Mouse (Mus musculus) forebrain, embryonic 15.5 days (tissue): ENCODE results near the gene Tapbpl. TPM values are rescaled to one million over a fixed set of nuclear protein-coding genes. Genes with fewer than 3 reads are reported as not detected.
A peak's percentile ranks its signal among the peaks of the same experiment; 100 is the strongest.

Experiments
- ATAC-seq: fragments of 200-750 bp; cut with Nextera tagmentation; replicated peaks from 2 replicates; pipeline ENCODE4 v1.8.0; 2017; ENCODE audit warnings: mild to moderate bottlenecking, moderate TSS enrichment, moderate library complexity
- H3K27ac ChIP-seq: fragments of 300-500 bp; sonication (generic); replicated peaks from 2 replicates; pipeline ENCODE4 v1.5.1; 2015; ENCODE audit warnings: mild to moderate bottlenecking, inconsistent platforms
- H3K27me3 ChIP-seq: fragments of 300-500 bp; sonication (generic); 2 replicates; pipeline ENCODE4 v1.6.1; 2015; ENCODE audit warnings: inconsistent platforms
- H3K36me3 ChIP-seq: fragments of 300-500 bp; sonication (generic); 2 replicates; pipeline ENCODE4 v1.6.1; 2015; ENCODE audit warnings: mild to moderate bottlenecking, inconsistent platforms
- H3K4me1 ChIP-seq: fragments of 300-500 bp; sonication (generic); 2 replicates; pipeline ENCODE4 v1.6.1; 2015; ENCODE audit warnings: inconsistent platforms
- H3K4me2 ChIP-seq: fragments of 300-500 bp; sonication (generic); replicated peaks from 2 replicates; pipeline ENCODE4 v1.6.1; 2015; ENCODE audit warnings: mild to moderate bottlenecking, inconsistent platforms
- H3K4me3 ChIP-seq: fragments of 300-500 bp; sonication (generic); 2 replicates; pipeline ENCODE4 v1.5.1; 2015; ENCODE audit warnings: mild to moderate bottlenecking, inconsistent platforms
- H3K9ac ChIP-seq: fragments of 300-500 bp; sonication (generic); replicated peaks from 2 replicates; pipeline ENCODE4 v1.6.1; 2015; ENCODE audit warnings: mild to moderate bottlenecking, inconsistent platforms
- H3K9me3 ChIP-seq: fragments of 300-500 bp; sonication (generic); 2 replicates; pipeline ENCODE4 v1.6.1; 2016; ENCODE audit warnings: inconsistent platforms
- WGBS: fragments of 180-500 bp; shearing (Covaris S2); methylation state at CpG from one replicate; pipeline ENCODE4 v1.1.7; 2015; ENCODE audit warnings: mixed read lengths; 5-methylcytosine and 5-hydroxymethylcytosine counted together
- polyA plus RNA-seq: library from polyadenylated mRNA; unstranded; fragments of >200 nt; fragmentation: Nextera tagmentation; extraction: Ambion mirVana; gene quantifications from 2 replicates; pipeline ENCODE4 v1.2.1, GENCODE M21; 2015

Gene Tapbpl
- polyA plus RNA-seq, 1 experiment from 2014 or later: 3.0 TPM

DNA sequence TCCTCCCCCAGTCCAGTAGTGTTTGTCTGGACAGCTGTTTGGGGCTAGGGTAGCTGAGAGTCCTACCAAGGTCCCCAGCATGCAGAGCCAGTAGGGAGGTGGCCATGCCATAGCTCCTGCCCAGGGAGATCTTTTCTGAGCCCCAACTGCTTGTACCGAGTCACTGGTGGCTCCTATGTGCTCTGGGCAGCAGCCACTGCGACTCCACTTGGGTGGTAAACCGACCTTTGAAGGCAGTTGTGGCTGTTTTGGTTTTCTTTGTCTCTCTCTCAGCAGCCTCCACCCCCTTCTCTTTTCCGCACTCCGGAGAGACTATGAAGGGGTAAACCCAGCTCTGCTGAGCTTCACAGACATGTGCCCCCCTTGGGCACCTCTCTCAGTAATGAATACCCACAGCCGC is 5.1 kb upstream of the Tapbpl start, which contains the start of gene Cd27:
Cd27 (minus strand) TSS at position 229 of the 400 bp plus-strand sequence.
- no peak within 1 kb of the TSS for H3K9ac ChIP-seq
- H3K36me3 ChIP-seq: no peaks in the 10 kb centered on the region
- 25% methylated on average over 6 of the region's 6 CpGs for WGBS
- no peak for ATAC-seq
- H3K4me2 ChIP-seq: no peak within 1 kb of the TSS
- no peak within 1 kb of the TSS for H3K4me3 ChIP-seq
- H3K27ac ChIP-seq: no peak within 1 kb of the TSS
- H3K27me3 ChIP-seq: no peaks in the 10 kb centered on the region
- H3K9me3 ChIP-seq: no peaks in the 10 kb centered on the region
- peaks cover 3% of the 10 kb centered on the region for H3K4me1 ChIP-seq

DNA sequence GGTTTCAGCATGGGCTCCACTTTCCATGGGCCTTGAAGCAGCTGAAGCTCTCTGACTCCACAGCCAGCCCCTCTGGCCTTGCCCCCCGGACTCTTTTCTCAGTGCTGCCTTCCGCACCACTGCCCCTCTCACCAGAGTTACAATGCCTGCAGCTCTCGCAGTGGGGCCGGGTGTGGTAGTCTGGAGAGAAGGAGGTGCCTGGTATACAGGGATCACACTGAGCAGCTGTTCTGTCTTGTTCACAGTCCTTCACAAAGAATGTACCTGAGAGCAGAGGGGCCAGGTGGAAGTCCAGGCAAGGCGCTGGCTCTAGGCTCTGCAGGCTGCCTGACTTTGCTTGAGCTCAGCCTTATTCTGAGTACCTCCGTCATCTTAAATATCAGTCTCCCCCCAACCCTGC is 4.7 kb upstream of the Tapbpl start:
- H3K9me3 ChIP-seq: no peaks in the 10 kb centered on the region

DNA sequence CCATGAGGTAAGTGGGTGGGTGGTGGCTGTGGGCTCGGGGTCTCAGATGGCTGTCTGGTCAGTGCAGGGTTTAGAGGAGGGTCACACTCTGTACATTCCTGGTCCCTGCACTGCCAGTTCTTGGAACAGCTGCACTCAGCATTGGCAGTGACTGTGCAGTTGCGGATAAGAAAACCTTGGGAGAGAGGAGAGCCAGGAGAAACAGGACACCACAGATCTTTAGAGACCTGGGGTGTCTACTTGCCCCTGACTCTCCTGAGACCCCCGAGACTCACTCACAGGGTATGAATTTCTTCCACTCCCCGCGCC is 2.8 kb upstream of the Tapbpl start:
- Histone ChIP-seq H3K4me3 (no peak overlapping the region), H3K27me3 (no peaks in the 10 kb centered on the region), H3K36me3 (no peaks in the 10 kb centered on the region), H3K9me3 (no peaks in the 10 kb centered on the region), H3K9ac (no peak overlapping the region), H3K4me1 (peaks cover 12% of the 10 kb centered on the region), H3K27ac (no peak overlapping the region), H3K4me2 (no peak overlapping the region)
- 86% methylated on average over 5 of the region's 5 CpGs for whole genome bisulfite sequencing
- ATAC-seq: no peak

More for the DNA sequence above, 4.7 kb upstream of the Tapbpl start:
- no peak for ATAC-seq
- Histone ChIP-seq H3K4me3 (no peak overlapping the region), H3K9ac (no peak overlapping the region), H3K4me2 (no peak overlapping the region), H3K27me3 (no peaks in the 10 kb centered on the region), H3K27ac (no peak overlapping the region), H3K36me3 (no peaks in the 10 kb centered on the region), H3K4me1 (peaks cover 8% of the 10 kb centered on the region)
- 42% methylated on average over 6 of the region's 6 CpGs for WGBS

DNA sequence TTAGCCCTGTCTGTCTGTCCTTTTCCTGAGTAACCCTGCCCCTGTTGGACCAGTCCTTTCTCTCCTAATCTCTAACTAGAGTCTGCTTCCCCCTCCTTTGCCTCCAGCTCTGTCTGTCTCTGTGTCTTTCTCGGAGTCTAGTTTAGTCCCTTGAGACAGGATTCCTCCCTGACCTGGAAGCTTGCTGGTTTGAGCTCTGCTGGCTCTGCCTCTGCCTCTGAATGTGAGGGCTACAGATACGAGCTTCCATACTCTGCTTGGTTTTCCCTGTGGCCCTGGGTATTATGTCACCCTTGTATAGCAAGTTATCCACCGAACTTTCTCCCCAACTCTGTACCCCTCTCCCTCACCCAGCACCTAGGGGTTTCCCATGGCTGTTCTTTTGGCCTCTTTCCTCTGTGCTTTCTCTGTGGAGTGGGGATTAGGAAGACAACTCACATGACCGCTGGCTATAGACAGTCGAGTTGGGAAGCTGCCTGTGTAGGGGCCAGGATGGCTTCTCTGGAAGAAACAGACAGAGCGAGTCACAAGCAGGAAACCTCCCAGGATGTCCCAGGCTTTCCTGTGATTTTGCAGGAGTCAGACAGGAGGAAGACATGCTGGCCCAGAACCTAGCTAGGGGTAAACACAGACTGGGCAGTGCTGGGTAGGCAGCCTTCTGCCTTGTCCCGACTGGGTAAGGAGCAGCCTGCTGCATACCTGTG is 2.3 kb upstream of the Tapbpl start:
- H3K4me3 ChIP-seq: no peak overlapping the region
- no peak for ATAC-seq
- no peaks in the 10 kb centered on the region for H3K27me3 ChIP-seq
- no peak overlapping the region for H3K9ac ChIP-seq
- H3K27ac ChIP-seq: no peak overlapping the region
- WGBS: 68% methylated on average over 7 of the region's 7 CpGs
- no peaks in the 10 kb centered on the region for H3K36me3 ChIP-seq
- no peak overlapping the region for H3K4me2 ChIP-seq
- H3K4me1 ChIP-seq: peaks cover 12% of the 10 kb centered on the region
- H3K9me3 ChIP-seq: no peaks in the 10 kb centered on the region

DNA sequence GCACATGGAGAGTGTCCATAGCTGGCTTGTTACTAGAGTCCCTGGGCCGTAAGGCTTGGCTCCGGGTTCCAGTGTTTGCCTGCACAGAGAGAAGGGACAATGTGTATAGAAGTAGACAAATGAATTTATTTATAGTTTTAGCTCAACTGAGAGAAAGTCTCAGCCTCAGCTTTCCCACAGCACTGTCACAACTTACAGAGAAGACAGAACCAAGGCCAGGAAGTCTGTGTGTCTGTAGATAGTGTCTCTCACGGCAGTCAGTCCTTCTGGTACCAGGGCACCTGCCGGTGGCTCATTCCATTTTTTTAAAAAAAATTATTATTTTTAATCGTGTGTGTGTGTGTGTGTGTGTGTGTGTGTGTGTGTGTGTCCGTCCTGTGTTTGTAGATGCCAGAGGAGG is 856 bp upstream of the Tapbpl start:
- no peaks in the 10 kb centered on the region for H3K36me3 ChIP-seq
- no peak overlapping the region for H3K4me3 ChIP-seq
- H3K4me1 ChIP-seq: peaks cover 12% of the 10 kb centered on the region
- no peaks in the 10 kb centered on the region for H3K9me3 ChIP-seq
- no peak overlapping the region for H3K27ac ChIP-seq
- ATAC-seq: no peak
- no peak overlapping the region for H3K9ac ChIP-seq
- no peaks in the 10 kb centered on the region for H3K27me3 ChIP-seq
- H3K4me2 ChIP-seq: no peak overlapping the region
- WGBS: 86% methylated on average over 6 of the region's 6 CpGs

DNA sequence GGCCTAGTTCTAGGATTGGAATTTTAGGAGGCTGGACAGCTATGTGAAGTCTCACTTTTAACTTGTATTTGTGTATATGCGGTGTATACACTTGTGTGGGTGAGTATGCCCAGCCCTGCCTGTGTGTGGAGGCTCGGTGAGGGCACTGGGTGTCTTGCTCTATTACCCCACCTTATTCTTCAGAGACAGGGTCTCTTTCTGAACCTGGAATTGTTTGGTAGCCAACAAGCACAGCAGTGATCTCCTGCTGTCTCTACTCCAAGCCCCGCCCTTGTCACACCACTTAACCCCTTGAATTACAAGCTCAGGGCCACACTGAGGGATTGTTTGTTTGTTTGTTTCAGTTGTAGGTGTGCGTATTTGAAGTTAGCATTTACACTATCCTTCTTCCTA is 381 bp upstream of the Tapbpl start:
- 54% methylated on average over 4 of the region's 4 CpGs for WGBS
- Histone ChIP-seq H3K36me3 (no peaks in the 10 kb centered on the region), H3K9ac (peak overlapping the region; percentile 55; the same call in 1 of the 2 replicates), H3K4me3 (peak overlapping the region; percentile 40), H3K4me2 (peak overlapping the region; percentile 75), H3K27me3 (no peaks in the 10 kb centered on the region), H3K4me1 (peaks cover 12% of the 10 kb centered on the region), H3K27ac (no peak overlapping the region), H3K9me3 (no peaks in the 10 kb centered on the region)
- no peak for ATAC-seq

DNA sequence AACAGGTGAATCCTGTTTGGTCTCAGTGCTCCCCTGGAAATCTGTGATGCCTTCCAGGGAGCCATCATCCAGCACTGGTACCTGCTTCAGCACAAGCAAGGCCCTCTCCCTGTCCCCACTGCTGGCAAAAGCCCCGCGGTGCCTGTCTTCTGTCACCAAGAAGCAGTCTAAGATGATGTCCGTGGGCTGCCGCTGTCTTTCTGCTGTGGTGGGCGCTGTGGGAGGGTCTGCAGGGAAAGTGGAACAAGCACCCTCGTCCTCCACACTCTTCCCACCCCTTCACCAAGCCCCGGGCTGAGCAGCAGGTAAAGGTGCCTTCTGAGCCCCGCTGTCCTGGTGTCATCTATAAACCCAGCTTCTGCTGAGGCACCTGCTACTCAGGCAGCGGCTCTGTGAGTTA is 1.1 kb downstream of the Tapbpl start:
- Histone ChIP-seq H3K4me3 (no peak overlapping the region), H3K27ac (no peak overlapping the region), H3K9me3 (no peaks in the 10 kb centered on the region), H3K4me1 (peaks cover 12% of the 10 kb centered on the region), H3K27me3 (no peaks in the 10 kb centered on the region), H3K9ac (no peak overlapping the region), H3K4me2 (peak overlapping the region; percentile 75; the same call in 1 of the 2 replicates), H3K36me3 (no peaks in the 10 kb centered on the region)
- WGBS: 66% methylated on average over 9 of the region's 9 CpGs
- ATAC-seq: peak; percentile 26; the same call in 1 of the 2 replicates

DNA sequence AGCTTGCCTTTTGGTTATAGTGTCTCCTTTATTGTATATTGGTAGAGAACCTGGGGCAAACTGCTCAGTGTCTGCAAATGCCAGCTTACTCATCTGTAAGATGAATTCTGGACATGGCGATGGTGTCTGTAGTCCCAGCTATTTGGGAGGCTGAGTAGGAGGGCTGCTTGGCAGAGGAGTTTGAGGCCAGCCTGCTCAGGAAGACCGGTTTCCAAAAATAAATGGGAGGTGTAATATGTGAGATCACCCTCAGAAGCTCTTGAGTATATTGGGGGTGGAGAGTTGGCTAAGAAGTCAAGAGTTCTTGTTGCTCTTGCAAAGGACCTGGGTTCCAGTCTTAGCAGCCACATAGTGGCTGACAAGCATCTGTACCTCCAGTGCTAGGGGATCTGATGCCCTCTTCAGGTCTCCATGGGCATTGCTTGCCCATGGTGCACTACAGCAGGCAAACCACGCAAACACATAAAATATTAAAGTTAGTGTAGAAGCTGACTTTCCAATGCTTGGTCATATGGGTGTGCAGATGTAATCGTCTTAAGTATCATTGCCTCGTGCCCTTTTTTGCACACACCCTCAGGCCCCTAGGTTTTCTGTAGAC is 6.0 kb downstream of the Tapbpl start:
- Histone ChIP-seq H3K36me3 (no peaks in the 10 kb centered on the region), H3K27ac (no peak overlapping the region), H3K4me3 (no peak overlapping the region), H3K4me2 (no peak overlapping the region), H3K27me3 (no peaks in the 10 kb centered on the region), H3K4me1 (no peaks in the 10 kb centered on the region), H3K9ac (no peak overlapping the region), H3K9me3 (no peaks in the 10 kb centered on the region)
- WGBS: 80% methylated on average over 5 of the region's 5 CpGs
- ATAC-seq: no peak

DNA sequence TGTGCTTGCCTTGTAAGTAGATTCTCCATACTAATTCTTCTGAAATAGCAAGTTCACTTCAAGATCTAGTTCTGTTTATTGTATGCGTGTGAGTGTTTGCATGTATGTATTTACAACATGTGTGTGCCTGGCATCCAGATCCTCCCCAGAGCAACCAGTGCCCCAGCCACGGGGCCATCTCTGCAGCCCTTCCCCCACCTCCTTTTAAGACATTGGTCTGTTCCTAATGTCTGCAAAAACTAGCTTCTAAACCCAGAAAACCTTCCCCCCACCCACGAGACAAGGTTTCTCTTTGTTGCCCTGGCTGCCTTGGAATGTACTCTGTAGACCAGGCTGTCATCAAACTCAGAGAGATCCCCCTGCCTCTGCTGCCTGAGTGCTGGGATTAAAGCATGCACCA is 9.1 kb downstream of the Tapbpl start:
- no peaks in the 10 kb centered on the region for H3K4me1 ChIP-seq
- H3K9me3 ChIP-seq: no peaks in the 10 kb centered on the region
- 84% methylated on average over 3 of the region's 3 CpGs for WGBS
- H3K4me2 ChIP-seq: no peak overlapping the region
- ATAC-seq: no peak
- no peak overlapping the region for H3K27ac ChIP-seq
- no peaks in the 10 kb centered on the region for H3K36me3 ChIP-seq
- no peaks in the 10 kb centered on the region for H3K27me3 ChIP-seq
- no peak overlapping the region for H3K4me3 ChIP-seq
- H3K9ac ChIP-seq: no peak overlapping the region

DNA sequence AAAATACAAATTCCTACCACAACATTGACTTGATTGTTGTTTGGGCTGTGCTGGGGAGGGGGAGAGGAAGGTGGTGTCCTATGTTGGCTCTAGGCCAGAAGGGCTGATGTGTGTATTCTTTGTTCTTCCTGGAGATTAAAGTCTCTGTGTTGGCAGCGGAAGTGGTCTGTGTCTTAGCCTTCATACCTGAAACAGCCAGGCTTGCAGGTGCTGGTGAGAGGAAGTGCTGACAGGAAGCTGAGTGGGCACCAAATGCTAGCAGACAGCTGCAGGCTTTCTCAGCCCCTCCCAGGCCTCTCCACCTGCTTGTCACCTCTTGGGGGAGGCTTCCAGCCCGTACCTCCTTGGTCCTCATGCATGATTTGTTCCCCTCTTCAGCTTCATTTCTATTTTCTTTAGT is 9.5 kb downstream of the Tapbpl start:
- H3K9ac ChIP-seq: no peak overlapping the region
- no peak overlapping the region for H3K4me2 ChIP-seq
- ATAC-seq: no peak
- no peaks in the 10 kb centered on the region for H3K4me1 ChIP-seq
- WGBS: 60% methylated on average over 2 of the region's 2 CpGs
- no peaks in the 10 kb centered on the region for H3K36me3 ChIP-seq
- no peak overlapping the region for H3K27ac ChIP-seq
- no peaks in the 10 kb centered on the region for H3K27me3 ChIP-seq
- H3K4me3 ChIP-seq: no peak overlapping the region
- no peaks in the 10 kb centered on the region for H3K9me3 ChIP-seq

DNA sequence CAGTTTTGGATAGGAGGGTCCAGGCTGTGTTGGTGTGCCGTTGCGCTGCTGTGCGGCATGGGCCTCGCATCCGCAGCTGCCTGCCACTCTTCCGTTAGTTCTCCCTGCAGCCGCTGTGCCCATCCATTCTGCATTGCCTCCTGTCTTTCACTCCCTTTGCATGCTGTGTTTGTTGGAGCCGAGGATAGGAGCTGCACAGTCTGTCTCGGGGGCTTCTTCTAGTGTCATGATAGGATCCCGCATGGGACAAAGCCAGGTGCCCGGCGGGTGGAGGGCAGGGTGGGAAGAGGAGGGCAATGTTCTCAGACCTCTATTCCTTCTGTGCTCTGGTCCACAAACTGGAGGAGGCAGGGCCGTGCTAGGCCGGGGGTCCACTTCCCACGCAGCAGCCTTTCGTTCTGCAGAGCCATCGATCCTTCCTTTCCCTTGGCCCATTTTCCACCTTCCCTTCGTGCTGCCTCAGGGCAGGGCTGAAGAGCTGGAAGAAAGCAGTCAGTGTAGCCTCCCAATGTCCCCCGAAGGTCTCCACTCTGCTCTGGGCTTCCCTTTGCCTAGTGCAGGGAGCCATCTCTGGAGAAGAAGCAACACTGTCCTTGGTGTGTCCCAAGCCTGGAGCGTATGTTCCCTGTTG is 10.4 kb downstream of the Tapbpl start:
- peaks cover under 1% of the 10 kb centered on the region; the same call in 1 of the 2 replicates for H3K4me1 ChIP-seq
- no peak overlapping the region for H3K9ac ChIP-seq
- no peaks in the 10 kb centered on the region for H3K27me3 ChIP-seq
- no peaks in the 10 kb centered on the region for H3K9me3 ChIP-seq
- H3K4me3 ChIP-seq: no peak overlapping the region
- WGBS: 90% methylated on average over 20 of the region's 20 CpGs
- ATAC-seq: no peak
- H3K36me3 ChIP-seq: no peaks in the 10 kb centered on the region
- no peak overlapping the region for H3K27ac ChIP-seq
- H3K4me2 ChIP-seq: no peak overlapping the region

DNA sequence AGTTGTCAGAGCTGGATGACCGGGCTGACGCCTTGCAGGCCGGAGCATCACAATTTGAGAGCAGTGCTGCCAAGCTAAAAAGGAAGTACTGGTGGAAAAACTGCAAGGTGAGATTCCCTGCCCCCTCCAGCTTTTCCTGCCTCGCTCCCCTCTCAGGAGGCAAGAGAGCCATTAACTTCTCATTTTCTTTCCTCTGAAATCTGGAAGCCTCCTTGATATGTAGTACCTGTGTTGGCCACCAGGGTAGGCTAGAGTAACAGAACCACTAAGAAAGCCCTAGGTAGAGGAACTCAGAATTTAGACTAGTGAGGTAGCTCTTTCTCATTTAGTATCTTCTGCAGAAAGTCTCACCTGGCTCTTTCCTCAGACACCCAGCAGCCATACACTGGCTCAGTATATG is 12.7 kb downstream of the Tapbpl start:
- Histone ChIP-seq H3K4me1 (peaks cover 5% of the 10 kb centered on the region; the same call in 1 of the 2 replicates), H3K27ac (no peak overlapping the region), H3K4me3 (no peak overlapping the region), H3K4me2 (no peak overlapping the region), H3K27me3 (no peaks in the 10 kb centered on the region), H3K9me3 (no peaks in the 10 kb centered on the region), H3K36me3 (no peaks in the 10 kb centered on the region), H3K9ac (no peak overlapping the region)
- no peak for ATAC-seq
- WGBS: 79% methylated on average over 4 of the region's 4 CpGs
